Mouse (Mus musculus) monocyte, adult 5-6 weeks (primary cell): ENCODE results near the gene Tmem18. TPM values are rescaled to one million over a fixed set of nuclear protein-coding genes. Genes with fewer than 3 reads are reported as not detected.

Experiments
- ATAC-seq: fragments of 153-309, 156-312 bp; replicated peaks from 2 replicates; pipeline ENCODE4 v1.8.0; 2017; ENCODE audit warnings: mild to moderate bottlenecking; ENCODE audit not compliant: low TSS enrichment, insufficient number of reproducible peaks, severe bottlenecking, poor library complexity, low FRiP score
- total RNA-seq: library from RNA; stranded (forward); fragments of 200-1000, 200-491, 200-594 nt; gene quantifications from 3 replicates; pipeline ENCODE4 v1.2.3, GENCODE M21; 2017

The Tmem18 gene
- total RNA-seq, 1 experiment from 2014 or later, result 7.4 TPM

GRCm38 (mm10) chr12:30634534-30634933, 50.3 kb downstream of the Tmem18 start:
- no peak for ATAC-seq

Other genes starting within 250 kb of the Tmem18 start
- gene Sntg2, start 211.1 kb upstream of the Tmem18 start, total RNA-seq, result not detected in 3 replicates